Mouse (Mus musculus) layer of hippocampus, adult 9-10 months (tissue): ENCODE results near the gene Ttc25.

Source experiments
- DNase-seq: peaks from one replicate; pipeline ENCODE4 v3.0.0; 2022; ENCODE audit warnings: low spot score

Ttc25 gene

DNA sequence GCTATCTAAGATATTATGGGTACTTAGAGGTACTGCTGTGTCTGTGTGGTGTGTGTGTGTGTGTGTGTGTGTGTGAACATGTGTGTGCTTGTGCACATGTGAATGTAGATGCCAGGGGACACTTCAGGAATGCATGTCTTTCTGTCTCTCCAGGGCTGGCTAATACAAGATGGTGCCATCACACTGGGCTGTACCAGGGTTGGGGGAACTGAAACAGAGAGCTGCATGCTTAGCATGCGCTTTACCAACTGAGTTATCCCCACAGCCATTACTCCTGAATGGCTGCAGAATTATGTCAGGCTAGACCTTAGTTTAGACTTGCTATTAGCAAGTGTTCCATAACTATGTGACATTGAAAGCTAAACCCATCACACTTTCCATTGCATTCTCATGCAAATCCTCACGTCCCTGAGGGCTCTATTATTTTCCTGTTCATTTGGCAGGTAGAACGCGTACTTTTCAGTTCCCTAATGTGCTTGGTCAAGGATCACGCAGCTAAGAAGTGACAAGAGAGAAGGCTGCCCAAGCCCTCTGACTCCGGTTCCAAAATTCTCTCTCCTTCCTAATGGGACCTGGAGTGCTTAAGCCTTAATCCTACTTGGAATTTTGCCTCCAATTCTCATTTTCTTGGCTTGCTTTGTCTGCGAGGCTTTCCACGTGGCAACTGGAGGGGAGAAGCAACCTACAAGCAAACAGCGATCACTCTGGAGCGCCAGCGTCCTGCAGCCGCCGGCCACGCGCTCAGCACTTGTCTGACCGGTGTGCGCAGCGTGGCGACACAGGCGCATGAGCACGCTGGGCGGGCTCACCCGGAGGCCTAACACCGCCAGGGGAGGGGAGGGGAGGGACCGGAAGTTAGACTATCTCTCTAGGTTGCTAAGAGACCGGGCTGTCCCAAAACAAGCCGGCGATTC is at the start of gene Ttc25:
Gene Ttc25 (plus strand): TSS at position 776 of the 914 bp plus-strand sequence.
- peak; percentile 62 for DNase-seq

DNA sequence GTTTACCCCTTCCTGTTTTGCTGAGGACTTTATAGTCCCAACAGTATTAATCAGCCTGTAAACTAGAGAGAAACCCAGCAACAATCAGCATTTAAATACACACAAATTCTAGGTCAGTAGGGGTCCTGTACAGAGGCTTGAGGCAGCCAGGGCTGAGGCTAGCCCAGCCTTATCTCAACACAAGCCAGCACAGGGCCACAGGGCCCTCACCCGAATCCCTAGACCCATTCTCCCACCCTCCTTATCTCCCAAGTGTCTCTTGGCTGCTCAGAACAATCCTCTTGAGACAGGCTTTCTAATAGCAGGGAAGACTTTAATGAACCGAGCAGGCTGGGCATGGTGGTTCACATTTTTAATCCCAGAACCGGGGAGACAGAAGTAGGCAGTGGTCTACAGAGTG is 45.2 kb upstream of the Ttc25 start:
- DNase-seq: no peak

DNA sequence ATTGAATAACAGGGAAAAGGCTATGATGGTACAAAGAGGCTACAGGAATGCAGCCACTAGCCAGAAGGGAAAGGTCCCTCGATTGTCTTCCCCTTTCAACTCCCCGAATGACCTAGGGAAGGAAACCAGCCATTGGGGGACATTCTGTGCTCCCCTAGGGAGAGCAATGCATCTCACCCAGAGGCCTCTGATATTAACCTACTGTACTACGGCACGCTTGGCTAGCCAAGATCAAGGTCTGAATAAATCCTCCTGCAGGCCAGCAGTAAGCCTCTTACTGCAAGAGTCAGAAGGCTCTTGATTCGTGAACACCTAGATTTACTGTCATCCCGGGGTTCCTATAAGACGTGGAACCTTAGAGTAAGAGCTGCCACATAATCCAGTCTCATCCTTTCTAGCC is 44.8 kb upstream of the Ttc25 start:
- DNase-seq: no peak

DNA sequence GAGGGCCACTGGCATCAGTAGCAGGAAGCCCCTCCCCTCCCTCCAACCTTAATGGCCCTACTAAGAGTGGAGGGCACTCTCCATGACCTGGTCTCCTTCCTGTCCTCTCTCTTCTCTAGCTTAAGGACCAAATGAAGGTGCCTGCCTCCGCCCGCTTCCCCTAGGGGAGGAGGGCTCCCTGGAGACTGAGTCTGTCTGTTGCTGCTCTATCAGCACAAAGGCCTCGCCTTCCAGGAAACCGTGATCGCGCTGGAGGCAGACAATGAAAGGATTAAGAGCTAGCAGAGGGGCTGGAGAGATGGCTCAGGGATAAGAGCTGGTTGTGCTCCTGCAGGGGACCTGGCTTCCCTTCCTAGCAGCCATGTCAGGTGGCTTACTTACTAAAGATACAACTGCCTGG is 44.1 kb upstream of the Ttc25 start:
- no peak for DNase-seq

DNA sequence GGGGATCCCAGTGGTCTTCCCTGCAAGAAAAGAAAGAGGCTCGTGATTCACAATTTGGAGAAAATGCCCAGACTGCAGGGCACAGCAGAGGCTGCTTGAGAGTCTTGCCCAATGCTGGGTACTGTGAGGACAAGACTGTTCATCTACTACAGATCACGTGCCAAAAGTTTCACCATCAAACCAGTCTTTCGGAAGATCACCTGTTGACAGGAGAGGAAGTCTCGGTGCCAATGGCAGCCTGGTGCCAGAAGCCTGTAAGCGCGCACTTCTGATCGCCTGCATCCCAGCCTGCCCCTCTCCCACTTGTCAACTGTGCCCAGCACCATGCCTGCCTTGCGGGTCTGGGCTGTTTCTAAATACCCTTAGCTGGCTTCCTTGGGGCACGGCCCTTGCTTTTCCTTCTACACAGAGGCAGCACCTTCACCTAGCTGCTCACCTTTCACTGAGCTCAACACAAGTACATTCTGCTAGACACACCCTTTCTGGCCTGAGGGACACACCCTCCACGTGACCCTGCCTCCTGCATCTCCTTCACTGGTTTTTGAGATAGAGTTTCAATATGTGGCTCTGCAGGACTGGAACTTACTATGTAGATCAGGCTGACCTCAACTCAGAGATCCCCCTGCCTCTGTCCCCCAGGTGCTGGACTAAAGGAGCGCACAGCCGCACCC is 40.3 kb upstream of the Ttc25 start:
- no peak for DNase-seq

DNA sequence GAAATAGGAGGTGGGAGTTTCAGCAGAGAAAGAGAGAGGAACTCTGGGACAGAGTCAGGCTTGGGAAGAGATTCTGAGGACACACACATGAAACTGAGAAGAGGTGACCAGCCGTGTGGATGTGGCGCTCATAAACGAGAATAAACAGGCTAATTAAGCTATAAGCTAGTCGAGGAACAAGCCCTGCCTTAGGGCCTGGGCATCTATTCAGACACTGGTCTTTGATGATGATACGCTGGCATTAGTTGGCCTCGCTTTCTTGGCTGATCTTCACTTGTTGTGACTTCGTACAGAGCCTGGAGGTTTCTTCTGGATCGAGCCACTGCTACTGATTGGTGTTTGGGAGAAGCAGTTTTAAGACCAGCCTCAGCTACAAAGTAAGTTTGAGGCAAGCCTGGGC is 39.4 kb upstream of the Ttc25 start:
- no peak for DNase-seq

DNA sequence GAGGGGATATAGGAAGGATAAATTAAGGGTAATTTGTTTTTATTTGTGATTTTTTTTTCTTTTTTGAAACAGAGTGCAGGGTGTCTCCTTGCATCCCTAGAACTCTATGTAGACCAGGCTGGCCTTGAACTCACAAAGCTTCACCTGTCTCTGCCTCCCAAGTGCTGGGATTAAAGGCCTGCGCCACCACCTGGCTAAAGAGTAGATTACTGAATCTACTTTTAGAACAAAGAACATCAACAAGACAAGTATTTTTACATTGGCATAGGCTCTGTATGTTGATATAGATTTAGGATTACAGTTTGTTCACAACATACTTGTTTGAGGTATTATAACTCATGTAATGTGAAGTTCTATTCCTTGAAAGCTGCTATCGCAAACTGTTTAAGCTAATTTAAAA is 34.9 kb upstream of the Ttc25 start:
- DNase-seq: no peak

DNA sequence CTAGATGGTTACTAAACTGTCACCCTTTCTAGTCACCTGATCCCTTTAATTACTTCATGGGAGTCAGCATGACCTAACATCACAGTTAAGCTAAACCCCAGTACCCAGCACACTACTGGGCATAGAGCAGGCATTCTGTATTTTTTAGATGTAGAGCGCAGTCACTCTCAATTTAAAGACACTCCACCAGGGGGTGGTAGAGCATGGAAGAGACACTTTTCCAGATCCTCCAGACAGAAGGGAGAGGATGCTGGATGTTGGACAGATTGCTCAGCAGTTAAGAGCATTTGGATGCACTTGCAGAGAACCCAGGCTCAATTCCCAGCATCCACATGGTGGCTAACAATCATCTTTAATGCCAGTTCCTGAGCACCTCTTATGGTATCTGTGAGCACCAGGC is 33.0 kb upstream of the Ttc25 start:
- peak; percentile 31 for DNase-seq

DNA sequence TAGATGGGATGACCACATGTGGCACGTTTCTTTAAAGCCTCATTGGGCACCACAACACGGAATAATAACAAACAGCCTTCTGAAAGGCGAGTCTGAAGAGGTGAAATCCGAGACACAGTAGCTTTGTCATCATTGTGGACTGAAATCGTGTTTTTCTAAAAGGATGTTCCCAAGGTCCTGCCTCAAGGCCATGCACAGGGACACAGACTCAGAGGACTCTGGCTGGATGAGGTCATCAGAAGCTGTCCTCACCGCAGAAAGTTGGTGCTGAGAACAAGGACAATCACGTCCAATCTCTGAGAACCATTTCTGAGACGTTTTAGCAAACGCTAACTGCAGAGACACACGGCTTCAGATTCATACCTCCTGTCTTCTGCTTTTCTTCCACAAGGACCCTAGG is 31.7 kb upstream of the Ttc25 start:
- no peak for DNase-seq

DNA sequence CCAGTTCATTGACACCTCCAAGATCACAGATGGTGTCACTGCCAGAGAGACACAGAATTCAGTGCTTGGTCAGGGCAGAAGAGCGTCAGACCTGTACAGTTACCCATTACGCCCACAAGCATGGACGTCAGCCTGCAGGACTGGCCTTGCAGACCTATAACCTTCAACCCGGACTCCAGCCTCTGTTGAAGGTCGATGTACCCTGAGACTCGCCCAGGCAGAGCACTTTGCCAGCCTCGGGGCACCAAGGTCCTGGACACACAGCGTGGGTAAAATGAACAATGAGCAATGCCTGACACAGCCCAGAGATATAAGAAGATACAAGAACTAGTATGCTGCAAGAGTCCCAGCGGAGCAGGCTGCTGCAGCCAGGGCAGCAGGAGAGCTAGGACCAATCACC is 30.3 kb upstream of the Ttc25 start:
- DNase-seq: no peak

DNA sequence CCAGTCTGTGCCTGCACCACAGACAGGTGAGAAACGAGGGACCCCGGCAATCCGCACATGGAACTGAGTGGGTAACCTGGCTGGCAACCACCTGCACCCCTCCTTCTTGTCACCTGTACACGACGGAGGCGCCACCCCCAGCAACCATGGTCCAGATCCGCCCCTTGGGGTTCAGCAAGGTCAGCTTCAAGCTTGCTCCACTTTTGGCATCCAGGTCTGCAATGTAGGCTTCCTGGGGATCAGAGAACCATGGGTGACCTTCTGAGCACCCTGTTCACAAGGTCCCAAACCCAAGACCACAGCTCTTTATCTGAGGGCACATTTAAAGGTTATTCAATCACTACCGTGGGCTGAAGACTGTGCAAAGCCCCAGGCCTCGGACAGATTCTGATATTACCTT is 29.6 kb upstream of the Ttc25 start:
- no peak for DNase-seq

DNA sequence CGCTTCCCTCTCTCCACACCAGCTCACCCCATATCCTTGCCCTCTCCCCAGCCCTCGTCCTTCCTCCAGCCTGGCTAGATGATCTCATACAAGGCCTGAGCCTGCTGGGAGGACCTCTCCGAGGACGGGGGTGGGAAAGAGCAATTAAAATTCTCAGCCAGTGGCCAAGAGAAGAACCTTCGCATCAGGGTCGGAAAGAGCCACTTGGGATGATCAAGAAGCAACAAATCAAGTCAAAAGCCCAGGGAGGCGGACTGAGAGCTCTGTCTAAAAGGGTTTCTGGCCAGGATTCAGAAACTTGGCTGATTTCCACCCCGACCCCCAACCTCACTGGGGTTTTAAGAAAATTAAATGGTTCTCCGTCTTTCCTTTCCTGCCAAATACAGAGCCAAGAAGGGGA is 29.1 kb upstream of the Ttc25 start:
- no peak for DNase-seq

DNA sequence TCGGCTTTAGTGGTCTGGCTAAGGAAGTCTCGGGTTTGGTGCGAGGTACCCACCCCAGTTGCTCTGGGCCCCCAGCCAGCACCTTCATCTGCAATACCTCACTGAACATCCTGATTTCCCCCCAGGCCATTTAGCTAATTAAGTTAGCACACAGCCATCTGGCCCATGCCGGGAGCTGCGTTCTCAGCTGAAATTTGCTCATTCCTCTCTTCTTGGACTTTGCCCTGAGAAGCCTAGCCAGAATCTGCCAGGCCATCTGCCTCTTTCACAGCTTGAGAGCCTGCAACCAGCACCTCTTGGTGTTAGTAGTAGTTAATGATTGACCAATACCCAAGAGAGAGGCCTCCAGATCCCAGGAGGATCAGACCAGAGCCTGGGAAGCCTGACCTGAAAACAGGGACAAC is 27.2 kb upstream of the Ttc25 start:
- DNase-seq: no peak

DNA sequence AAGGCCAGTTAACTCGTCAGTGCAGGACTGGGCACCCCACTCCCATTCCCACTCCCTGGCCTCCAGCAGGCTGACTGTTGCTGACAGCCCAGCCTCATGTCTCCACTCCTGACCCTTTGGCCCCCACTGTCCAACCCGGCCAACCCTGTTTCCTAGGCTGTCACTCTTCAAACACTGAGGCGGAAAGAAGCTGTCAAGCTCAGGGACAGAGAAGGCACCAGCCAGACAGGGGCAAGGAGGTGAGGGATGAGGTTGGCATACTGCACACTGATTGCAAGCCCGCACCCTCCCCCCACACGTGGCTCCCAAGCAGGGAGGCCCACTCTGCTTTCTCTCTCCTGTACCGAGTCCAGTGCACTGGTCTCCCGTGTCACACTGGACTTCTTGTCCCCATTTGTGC is 26.2 kb upstream of the Ttc25 start:
- DNase-seq: no peak

DNA sequence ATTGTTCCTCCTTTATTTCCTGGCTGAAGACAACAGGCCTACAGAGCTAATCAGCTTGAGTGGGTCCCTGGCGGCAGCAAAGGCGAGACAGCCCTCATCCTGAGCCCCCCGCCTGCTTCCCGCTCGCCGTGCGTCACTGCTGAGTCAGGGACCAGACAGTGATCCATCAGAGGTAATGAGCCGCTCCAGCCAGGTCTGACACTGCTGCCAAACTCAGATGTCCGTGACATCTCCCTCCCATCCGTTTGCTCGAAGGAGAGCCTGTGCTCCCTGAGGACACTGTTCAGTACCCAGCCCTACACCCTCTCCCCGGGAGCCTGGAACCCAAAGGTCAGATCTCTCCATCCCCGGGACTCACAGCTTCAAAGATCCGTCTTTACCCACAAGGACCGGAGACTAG is 24.6 kb upstream of the Ttc25 start:
- no peak for DNase-seq

DNA sequence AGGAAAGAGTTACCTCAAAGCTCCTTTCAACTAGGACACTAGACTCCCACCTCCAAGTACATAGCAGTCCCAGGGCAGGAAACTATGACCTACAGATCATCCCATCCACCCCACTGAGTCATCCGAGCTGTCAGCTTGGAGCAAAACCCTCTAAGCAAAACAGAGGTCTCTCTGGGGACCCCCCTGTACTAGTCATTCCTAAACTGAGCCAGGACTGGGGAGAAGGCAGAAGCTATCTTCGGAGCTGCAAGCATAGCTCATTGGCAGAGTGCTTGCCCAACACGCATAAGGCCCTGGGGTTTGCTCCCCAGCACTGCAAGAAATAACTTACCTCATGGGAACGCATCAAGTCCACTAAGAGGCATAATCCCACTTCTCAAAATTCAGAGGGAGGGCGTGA is 21.0 kb upstream of the Ttc25 start:
- no peak for DNase-seq

DNA sequence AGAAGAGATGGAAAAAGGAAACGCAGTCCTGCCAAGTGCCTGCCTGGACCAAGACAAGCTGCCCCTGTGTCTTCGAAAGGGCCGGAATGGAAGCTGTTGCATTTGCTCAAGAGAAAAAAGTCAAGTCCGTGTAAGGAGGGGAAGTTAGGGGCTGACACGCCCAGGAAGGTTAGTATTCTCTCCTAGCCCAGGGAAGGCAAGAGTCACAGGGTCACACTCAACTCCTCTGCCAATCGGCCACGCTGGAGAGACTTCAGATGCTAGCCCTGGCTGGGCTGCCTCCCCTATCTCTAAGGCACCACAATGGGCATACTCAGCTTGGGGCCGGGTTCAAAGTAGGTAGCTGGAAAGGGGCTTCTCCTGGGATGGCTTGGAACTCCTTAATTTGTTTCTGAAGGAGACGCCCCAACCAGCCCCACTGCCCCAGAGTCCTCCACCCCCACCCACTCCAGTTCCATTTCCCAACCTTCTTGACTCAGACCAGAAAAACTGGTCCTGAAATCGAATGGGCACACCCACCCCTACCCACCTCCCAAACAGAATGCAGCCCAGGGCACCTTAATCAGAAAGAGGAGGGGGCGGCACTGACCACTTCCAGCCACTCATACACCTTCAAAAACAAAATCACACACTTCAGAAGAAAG is 20.3 kb upstream of the Ttc25 start:
- DNase-seq: no peak

DNA sequence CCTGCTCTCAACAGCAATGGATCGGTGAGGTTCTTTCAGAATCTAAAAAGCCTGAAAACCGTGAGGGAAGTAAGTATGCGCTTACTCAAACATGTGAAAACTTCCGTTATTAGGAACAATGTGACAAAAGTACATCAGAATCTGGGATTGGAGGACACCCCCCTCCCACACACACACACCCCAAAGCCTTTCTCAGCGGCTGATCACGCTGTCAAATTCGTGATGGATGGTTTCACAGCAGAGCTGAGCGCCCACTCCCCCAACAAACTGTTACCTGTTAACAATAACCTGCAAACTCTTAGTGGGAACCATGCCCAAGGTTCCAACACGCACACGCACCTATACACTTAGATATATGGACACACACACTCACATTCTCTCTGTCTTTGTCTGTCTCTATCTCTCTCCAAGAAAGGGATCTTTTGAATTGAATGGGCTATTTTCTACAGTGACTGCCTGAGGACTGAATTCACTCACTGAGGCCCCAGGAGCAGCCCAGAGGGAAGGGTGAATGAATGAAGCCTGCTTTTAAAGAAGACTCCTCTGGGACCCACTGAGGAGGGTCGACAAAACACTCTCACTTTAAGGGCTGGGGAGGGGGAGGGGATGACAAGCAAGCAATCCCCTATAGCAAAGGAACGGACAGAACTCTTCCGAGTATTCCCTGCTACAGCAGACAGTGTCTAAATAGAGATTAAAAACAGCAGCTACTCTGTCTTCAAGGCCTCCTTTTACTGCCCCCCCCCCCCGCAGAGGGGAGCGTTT is 19.2 kb upstream of the Ttc25 start:
- no peak for DNase-seq

DNA sequence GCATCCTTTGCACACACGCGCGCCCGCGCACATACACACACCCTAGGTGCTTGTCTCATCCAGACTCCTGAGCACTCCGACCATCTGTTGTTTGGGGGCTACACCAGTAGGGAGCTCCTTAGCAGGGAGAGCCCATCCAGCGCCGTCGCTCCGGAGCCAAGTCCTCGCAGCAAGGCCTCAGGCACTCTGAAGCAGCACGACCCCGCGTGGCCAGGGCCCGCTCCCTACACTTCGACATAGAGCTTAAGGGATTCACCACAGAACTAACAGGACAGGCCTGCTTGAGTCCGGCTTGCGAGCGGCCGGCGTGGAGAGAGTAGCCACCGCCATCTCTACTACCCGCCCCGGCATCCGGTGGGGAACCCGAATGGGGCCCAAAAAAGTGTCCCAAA is 18.3 kb upstream of the Ttc25 start:
- DNase-seq: peak; percentile 21

DNA sequence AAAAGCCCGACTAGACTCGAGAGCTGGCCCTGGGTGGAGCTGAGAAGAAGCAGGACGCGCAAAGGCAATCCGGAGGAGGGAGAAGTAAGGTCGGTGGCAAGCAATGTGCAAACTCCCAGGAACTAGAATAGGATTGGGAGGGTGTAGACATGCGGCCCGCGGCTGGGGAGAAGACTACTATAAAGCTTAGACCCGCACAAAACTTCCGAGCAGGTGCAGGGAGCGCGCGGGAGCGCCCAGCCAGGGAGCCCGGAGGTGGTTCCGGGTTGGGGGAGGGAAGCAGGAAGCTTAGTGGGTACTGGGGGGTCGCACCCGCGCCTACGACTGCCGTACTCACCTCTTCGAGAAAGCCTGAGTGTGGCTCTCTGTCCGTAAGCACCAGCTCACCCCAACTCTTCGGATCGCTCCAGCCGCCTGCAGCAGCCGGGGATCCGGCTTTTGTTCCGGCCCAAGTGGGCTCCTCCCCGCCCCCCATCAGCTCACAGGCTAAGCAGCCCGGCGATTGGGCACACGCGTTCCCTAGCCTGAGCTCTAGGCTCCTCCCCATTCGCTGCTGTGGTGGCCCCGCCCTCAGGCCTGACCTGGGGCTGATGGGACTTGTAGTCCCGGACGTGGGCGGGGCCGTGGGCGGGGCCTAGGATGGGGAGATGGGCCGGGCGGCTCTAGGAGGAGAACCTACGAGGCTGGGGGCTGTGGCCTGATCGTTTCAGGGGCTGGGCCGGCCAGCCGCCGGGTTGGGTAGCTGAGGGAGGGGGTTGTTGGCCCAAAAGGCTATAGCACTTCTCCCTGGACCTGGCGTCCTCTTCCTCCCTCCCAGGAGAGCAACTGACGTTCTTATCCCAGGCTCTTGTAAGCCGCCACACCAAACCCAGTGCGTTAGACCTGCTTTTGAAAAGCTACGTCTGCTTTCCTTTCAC is 17.7 kb upstream of the Ttc25 start, which contains the start of gene Acly:
Gene Acly (minus strand): TSS at position 543 of the 917 bp plus-strand sequence.
- peak; percentile 93 for DNase-seq
